Mouse (Mus musculus) layer of hippocampus, postnatal 10 days (tissue): ENCODE measurements at regions not wholly inside any gene's neighbourhood (a gene's known extent, or its start where the extent isn't known, plus 50 kb on each side); places are given as distances from the start of the nearest gene placed in this dataset.

Source experiments
- DNase-seq, 2 experiments: peaks; one replicate each; pipeline ENCODE4 v3.0.0; 2021; ENCODE audit warnings: low spot score in 2 of 2

- DNase-seq, result no peak
Observed at GRCm38 (mm10) chr3:66518289-66518688, 221.7 kb upstream of the Veph1 start.

DNA sequence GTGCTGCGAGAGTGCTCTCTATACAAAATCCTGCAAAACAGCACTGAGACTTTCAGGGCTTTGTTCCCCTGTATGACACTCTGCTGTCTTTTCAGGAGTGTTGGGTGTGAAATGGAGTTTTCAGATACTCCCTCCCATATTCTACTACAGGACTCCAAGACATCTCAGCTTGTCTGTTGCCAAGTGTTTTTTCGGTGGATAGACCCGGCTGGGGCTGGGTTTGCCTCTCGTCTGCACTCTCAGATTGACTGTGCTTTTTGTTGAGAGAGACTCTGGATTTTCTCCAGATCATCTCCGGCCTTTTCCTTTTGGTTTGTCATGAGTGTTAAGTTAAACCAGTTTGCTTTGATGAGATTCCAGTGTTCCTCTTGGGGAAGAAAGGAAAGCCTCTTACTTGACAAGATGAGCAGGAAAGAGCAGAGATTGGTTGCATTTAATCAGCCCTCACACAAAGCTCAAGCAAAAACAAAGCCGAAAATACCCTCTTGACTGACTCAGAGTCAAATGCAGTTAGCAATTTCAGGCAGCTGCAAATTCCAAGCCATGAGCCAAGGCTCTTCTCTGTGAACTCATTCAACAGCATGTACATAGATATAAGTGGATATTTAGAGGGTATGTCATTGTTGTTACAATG, 219.3 kb upstream of the Veph1 start:
- DNase-seq, result no peak

- no peak for DNase-seq
Observed at GRCm38 (mm10) chr3:66514587-66514986, 217.9 kb upstream of the Veph1 start.

GRCm38 (mm10) chr3:66512408-66512807, 215.8 kb upstream of the Veph1 start:
- no peak for DNase-seq

GRCm38 (mm10) chr3:66510455-66510854, 213.8 kb upstream of the Veph1 start:
- DNase-seq, result no peak

DNA sequence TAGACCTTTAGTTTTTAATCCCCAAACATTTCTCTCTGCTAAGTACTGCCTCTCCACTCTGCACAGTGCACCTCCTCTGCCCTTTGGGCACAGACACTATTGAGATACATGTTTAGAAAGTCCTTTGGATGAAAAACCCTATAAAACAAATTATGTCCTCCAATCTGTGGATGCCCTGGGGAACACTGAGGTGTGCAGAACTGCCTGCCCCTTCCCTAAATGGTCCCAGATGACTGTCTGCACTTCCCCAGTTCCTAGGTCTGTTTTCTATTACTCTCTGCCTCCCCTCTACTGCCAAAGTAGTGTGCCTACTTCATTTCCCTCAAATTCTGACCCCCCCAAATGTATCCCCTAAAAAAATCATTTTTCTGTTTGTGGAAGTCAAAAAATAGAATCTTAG, 209.5 kb upstream of the Veph1 start:
- no peak for DNase-seq

GRCm38 (mm10) chr3:66505476-66506076, 208.9 kb upstream of the Veph1 start:
- no peak for DNase-seq

GRCm38 (mm10) chr3:66504717-66505116, 208.1 kb upstream of the Veph1 start:
- no peak for DNase-seq

DNA sequence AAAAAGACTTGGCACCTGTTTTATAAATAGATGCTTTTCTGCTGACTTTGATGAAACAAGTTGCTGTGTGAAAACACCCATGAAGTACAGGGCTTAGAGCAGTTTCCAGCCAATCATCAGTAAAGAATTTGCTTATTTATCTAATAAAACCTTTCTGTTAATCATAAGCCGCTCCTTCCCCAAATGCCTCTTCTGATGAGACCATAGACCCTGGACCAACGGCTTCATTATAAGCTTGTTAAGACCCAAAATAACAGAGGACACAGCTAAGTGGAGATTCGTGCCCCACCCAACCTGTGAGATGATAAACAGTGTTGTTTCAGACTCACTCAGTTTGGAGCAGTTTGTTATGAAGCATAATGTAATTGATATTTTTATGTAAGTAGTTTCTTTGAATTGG, 207.0 kb upstream of the Veph1 start:
- DNase-seq, result no peak

DNA sequence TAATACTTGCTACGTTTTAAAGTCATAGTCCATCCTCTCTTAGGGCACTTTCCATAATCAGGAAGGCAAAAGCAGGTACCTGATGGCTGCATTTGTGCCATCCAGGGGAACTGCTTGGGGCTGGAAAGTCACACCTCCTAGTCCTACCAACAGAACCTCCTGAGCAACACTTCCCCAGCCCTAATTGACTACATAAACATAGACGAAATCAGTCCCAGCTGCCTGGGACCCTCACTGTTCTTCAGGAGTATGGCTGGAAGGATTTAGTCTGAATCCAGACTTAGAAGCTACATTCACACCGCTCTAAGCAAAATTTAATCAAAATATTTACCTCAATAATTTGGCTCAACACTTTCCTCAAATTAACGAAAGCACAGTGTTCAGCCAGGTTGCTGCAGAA, 205.2 kb upstream of the Veph1 start:
- DNase-seq, result no peak

DNA sequence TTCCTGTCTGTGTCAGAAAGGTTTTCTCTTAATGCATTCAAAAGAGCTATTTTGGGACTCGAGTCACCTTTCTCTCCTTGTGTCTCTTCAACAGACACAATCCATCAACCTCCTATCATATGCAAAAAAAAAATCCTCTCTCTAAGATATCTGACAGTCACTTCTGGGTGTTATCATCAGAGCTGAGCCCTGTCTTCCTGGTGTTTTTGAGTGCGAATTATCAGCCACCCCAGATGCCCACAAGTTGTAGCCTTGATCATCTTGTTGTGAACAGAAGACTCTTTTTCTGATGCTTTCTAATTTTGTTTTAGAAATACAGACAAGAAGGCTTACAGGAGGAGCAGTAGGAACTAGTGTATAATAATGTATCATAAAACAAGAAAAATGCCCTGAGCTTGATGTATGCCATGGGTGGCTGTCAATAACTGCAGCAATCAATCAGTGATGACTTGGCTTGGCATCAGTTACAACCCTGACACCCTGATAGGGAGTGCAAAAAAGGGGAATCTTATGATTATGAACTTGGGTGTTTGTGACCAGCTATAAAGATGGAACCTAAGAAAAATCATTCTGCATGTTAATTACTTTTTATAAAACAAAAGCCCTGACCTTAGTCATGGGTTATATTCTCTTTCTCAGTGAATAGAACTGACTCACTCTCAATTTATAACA, 197.9 kb upstream of the Veph1 start:
- DNase-seq, result no peak

GRCm38 (mm10) chr3:66490696-66491357, 194.2 kb upstream of the Veph1 start:
- DNase-seq, result no peak

DNA sequence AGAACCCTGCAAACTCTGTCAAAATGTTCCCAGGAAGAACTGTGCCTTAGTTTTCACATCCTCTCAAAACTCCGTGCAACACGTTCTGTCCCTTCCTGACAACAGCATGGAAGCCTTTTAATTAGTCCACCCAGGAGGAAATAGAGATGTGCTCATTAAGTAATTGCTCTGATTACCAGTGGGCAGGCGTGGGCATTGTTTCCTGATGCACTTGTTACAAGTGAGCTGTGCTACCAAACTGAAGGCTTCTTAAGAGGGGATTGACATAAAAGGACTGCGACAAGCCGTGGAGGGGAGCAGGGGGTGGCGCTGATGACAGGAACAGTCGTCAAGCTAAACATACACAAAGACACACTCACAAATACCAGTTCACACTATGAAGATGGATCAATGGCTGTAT, 192.1 kb upstream of the Veph1 start:
- DNase-seq, result no peak

DNA sequence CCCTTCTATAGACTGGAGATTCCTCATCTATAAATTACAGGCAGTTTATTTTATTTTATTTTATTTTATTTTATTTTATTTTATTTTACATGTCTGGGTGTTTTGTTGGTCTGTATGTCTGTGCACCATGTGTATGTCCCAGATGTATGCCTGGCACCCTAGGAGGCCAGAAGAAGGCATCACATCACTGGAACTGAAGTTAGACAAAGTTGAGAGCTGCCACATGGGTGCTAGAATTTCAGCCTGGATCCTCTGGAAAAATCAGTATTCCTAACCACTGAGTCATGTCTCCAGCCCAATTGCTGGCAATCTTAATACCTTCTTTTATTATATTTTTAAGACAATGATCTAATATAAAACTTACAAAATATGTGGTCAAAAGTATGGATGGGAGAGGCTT, 190.0 kb upstream of the Veph1 start:
- DNase-seq, result no peak

DNA sequence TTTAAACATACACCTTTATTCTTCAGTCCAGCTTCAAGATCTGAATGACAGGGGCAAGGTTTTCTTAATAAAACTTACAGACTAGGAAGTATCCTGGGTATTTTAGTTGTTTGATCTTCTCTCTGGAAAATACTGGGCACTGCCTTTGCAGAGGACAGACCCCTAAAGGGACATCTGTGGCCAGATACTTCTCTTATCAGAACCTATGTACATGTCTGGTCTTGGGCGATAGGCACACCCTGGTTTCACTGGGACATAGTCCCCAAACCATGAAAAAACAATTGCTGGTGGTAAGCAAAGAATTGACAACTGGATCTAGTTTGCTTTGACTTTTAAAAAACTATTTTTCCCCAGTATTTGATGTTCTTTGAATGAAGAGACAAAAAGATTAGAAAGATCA, 189.5 kb upstream of the Veph1 start:
- DNase-seq, result no peak

- no peak for DNase-seq
Observed at GRCm38 (mm10) chr3:66480718-66481117, 184.1 kb upstream of the Veph1 start.

DNA sequence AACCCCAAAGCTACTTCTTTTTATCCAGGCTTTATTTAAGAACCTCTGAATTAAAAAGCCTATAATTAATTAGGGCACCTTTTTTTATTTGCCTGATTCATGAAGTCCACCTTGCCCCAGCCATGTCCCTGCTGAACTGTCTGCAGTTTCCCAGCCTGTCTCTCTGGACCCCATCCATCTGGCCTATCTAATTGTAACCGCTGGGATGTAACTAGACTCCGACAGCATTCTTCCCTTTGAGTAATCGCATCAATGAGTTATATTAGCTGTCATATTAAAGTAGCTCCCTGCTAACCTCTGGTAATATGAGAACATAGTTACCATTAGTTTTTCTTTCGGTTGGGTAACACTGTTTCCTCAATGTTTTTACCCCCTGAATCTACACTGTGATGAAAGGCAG, 182.6 kb upstream of the Veph1 start:
- no peak for DNase-seq

GRCm38 (mm10) chr3:66466321-66466720, 169.7 kb upstream of the Veph1 start:
- peak in 1 of 2 experiments; percentile 20 for DNase-seq

GRCm38 (mm10) chr3:66465371-66465770, 168.7 kb upstream of the Veph1 start:
- DNase-seq, result no peak

DNA sequence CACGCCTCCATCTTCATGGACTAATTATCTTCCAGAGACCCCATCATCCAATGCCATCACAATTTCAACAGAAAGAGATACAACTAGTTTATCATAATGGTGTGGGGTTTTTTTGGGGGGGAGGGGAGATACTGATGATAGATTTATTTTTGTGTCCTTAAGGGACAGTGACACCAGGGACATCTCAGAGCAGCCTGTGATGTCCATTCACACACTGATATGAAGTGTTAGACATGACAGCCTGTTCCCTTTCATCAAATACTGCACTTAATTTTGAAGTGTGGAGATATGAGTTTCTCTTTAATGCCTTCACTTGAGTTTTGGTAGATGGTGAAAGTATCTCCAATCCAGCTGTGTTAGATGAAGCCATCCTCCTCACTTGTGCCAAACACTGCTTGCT, 165.7 kb upstream of the Veph1 start:
- DNase-seq, result no peak

DNA sequence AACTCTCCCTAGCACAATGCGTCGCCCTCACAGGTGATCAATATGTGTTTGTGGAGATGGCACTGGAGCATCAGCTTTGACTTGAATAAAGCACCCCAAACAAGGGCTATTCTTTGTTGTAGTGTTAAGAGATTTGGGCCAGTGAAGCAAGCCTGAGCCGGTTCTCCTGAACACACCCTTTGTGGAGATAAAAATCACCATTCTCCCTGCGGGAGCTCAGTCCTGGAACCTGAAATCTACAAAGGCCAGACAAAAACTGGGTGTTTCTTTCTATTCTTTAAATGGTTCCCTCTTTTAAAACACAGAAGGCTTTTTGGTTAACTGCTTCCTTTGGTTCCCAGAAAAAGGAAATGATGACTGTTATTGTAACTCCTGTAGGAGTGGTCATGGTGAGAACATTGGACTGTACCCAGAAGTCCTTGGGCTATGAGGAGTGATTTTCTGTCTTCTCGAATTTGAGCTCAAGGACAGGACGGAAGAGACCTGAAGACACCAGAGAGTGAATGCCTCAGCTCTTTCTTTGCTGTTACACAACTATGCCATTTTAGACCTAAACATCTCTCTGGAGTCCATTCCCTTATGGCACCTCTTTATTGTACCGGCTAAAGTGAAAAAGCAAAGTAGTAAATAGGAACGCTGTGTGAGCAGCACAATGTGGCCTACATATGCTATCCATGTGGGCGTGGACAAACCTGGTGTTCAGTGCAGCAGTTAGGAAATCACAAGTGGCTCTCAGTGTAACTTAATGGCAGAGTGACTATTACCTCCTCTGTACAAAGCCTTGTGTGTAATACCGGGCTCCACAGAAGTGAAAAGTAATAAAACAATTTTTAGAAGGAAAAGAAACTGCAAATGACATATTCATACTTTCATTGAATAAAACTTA, 149.9 kb upstream of the Veph1 start:
- DNase-seq, result no peak
